Mouse (Mus musculus) right cerebral cortex, adult 18-20 months (tissue): ENCODE data around the gene Olfr598.
"Not testable (repeated sequence)": the region's sequence is repeated elsewhere in the genome, so short reads cannot be mapped to it uniquely, and the experiment has no call there.

Experiments used
- DNase-seq: peaks from one replicate; pipeline ENCODE4 v3.0.0; 2022; ENCODE audit warnings: mixed read lengths

Gene Olfr598

DNA sequence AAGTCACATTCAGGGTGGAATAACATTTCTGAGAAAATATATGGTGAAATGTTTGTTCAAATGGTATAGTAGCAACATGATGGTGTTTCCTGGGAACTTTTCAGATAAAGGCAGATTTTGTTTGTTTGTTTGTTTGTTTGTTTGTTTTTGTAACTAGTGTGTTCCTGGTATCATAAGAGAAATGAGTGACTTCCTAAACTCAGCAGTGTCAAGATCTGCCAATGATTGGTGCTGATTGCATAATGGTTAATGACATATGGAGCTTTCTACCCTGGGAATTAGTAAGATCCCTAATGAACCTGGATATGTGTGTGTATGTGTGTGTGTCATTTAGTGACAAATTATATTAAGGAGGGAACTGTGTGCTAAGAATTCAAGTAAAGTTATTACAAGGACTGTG, at the start of gene Olfr598:
TSS of gene Olfr598 (plus strand) at position 301 of the 400 bp plus-strand sequence.
- no peak for DNase-seq

DNA sequence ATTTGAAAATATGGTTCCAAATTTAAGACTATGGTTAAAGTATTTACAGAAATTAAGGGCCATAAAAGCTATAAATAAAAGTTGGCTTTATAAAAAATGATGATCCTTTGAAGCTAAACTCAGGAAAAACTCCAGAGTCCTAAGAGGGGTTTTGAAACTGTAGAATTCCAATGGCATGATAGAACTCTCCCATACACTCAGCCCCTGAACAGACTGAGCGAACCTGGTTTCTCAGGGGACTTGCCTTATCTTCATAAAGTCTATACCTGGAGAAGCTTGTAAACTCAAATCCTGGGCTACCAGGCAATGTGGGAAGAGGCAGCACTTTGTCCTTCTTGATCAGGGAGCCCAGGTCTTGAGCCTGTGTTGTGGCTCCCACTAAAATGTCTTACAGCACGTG, 18.0 kb upstream of the Olfr598 start, which contains the start of gene Olfr596:
TSS of gene Olfr596 (plus strand) at position 301 of the 400 bp plus-strand sequence.
- not testable (repeated sequence) for DNase-seq

GRCm38 (mm10) chr7:103316015-103316414, 7.4 kb upstream of the Olfr598 start, which contains the start of gene Olfr597:
Olfr597 (plus strand) TSS chr7:103316315.
- not testable (repeated sequence) for DNase-seq

GRCm38 (mm10) chr7:103335617-103336016, 12.2 kb downstream of the Olfr598 start, which contains the start of gene Olfr599:
Olfr599 (plus strand) TSS chr7:103335917.
- DNase-seq: no peak

DNA sequence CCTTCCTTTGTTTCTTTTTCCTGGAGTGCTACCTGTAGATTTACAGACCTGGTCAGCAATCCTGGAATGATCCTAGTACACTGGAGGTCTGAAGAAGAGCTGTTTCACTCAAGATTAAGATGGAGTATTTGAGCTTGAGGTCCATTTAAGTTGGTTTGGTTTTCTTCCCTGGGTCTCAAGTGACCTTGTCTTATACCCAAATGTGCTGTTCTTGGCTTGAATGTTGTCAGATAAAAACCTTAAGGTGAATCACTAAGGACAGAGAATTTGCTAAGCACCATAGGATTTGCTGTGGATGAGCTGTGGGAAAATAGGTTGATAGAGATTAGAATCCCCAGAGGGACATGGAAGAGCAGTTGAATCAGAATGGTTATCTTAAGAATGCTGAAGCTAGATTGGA, 26.2 kb downstream of the Olfr598 start, which contains the start of gene Olfr600:
TSS of gene Olfr600 (minus strand) at position 101 of the 400 bp plus-strand sequence.
- DNase-seq: no peak

DNA sequence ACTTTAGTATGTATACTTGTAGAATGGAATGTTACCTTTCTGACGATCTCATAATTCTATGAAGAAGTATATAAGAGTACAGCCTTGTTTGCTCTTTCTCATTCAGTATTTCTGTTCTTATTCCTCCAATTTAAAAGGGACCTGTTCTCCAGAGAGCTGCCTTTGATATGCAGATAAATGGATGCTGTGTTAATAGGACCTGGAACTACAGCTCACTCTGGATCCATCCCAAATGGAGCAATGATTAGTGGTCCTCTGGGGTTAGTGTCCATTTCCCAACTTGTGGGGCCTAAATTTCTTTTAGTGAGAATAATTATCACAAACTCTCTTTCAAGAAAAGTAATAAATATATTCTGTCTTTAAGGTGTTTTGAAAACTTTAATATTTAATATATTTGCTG, 39.2 kb downstream of the Olfr598 start, which contains the start of gene Olfr601:
TSS of gene Olfr601 (minus strand) at position 101 of the 400 bp plus-strand sequence.
- no peak for DNase-seq
